Mouse (Mus musculus) 3134 (cell line): Measurements from ENCODE around the gene Klrb1a.
"Not testable (repeated sequence)": the region's sequence is repeated elsewhere in the genome, so short reads cannot be mapped to it uniquely, and the experiment has no call there.

Experiments used
- DNase-seq: peaks from one replicate; pipeline ENCODE4 v3.0.0-alpha.2; 2011; ENCODE audit warnings: low spot score; ENCODE audit not compliant: insufficient read length; ENCODE audit errors: extremely low read depth

Klrb1a gene

GRCm38 (mm10) chr6:128623433-128623832 is at the start of gene Klrb1a:
TSS of gene Klrb1a (minus strand) at chr6:128623533.
- not testable (repeated sequence) for DNase-seq

DNA sequence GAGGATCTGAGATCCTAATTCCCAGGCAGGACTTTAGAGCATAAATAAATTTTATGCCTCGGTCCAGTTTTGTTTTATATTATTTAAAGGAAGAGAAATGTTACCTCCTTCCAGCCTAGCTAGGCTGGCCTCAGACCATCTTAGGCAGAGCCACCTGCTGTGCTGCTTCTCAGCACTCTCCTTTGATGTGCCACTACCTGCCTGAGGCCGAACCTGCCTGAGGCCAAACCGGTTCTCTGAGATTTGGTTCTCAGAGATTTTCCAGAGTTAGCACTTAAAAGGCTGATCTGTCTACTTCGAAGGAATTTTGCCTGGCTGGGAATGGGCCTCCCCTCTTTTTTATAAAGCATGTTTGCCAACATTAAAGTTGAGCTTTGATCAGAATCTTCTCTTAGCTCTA is 46.6 kb upstream of the Klrb1a start:
- no peak for DNase-seq

GRCm38 (mm10) chr6:128662206-128662605 is 38.9 kb upstream of the Klrb1a start, which contains the start of gene Clec2h:
TSS of gene Clec2h (plus strand) at chr6:128662385.
- DNase-seq: no peak

DNA sequence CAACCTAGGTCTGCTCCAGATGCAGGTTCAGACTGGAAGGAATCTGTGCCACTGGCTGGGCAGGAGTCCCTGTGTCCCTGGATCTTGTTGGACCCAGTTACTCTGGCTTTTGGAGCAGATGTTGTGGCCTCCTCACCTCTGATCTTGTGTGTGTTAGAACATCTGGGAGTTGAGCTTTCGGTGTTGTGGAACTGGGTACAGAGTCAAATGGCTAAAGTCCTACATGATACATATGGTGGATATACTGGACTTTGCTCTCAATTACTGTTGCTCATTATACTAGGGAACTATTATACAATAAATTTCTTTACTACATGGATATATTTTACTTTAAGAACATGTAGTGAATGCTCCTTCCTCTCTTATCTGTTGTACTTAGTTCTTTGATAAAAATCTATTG is 37.9 kb upstream of the Klrb1a start:
- DNase-seq: no peak

DNA sequence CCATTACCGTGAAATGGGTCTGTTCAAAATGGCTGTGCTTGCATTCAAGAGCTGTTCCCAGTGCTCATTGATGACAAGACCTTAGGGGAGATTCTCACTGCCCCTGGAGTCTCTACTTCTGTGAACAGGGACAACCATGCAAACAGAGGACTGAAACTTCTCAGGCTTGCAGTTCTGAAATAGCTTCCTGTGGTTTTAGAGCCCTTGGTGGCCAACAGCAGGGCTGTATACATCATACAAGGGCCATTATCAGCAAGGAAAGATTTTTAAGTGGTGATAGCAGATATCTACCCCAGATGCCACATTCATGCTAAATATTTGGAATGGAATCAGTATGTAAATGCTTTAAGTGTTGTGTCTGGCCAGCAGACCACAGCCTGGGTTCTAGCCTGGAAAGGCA is 29.6 kb upstream of the Klrb1a start:
- DNase-seq: no peak

DNA sequence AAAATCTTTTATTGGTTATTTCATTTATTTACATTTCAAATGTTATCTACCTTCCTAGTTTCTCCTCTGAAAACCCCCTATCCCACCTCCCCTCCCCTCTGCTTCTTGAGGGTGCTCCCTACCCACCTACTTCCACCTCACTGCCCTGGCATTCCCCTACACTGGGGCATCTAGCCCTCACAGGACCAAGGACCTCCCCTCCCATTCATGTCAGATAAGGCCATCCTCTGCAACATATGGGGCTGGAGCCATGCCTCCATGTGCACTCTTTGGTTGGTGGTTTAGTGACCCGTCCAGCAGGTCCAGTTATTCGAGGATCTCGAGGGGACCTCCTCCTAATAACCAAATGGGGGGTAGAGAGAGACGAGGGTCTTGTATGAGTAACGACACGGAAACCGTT is 27.5 kb upstream of the Klrb1a start:
- DNase-seq: not testable (repeated sequence)

- DNase-seq: no peak
Observed at GRCm38 (mm10) chr6:128650187-128650586, 26.9 kb upstream of the Klrb1a start.

GRCm38 (mm10) chr6:128649681-128650080 is 26.3 kb upstream of the Klrb1a start:
- DNase-seq: no peak

- not testable (repeated sequence) for DNase-seq
Observed at GRCm38 (mm10) chr6:128645708-128646107, 22.4 kb upstream of the Klrb1a start.

GRCm38 (mm10) chr6:128644694-128645093 is 21.4 kb upstream of the Klrb1a start:
- DNase-seq: not testable (repeated sequence)

GRCm38 (mm10) chr6:128643999-128644398 is 20.7 kb upstream of the Klrb1a start:
- DNase-seq: no peak

DNA sequence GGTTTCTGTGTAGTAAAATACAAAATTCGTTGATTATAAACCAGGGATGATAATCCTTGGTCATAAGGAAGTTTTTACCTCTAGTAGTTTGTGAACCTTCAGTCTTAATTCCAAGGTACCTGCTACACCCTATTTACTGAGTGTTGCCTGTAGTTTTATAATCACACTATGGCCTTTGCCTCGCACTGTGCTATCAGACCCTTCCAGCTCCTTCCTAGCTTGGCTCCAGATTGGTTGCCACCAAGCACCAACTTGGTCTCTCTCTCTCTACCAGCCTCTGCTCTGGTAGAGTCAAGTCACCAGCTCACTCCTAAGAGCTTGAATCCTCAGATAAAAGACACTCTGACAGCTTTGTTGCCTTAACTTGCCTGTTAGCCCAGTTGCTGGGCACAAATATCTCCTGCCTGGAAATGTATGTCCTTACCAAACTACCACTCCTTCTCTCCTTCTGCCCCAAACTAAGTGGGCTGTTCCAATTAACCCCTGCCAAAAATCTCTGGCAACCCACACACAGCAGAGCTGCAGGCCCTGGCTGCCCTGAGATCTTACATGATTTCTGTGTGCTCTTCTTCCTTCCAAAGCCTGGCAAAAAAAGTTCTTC is 17.9 kb upstream of the Klrb1a start:
- no peak for DNase-seq

DNA sequence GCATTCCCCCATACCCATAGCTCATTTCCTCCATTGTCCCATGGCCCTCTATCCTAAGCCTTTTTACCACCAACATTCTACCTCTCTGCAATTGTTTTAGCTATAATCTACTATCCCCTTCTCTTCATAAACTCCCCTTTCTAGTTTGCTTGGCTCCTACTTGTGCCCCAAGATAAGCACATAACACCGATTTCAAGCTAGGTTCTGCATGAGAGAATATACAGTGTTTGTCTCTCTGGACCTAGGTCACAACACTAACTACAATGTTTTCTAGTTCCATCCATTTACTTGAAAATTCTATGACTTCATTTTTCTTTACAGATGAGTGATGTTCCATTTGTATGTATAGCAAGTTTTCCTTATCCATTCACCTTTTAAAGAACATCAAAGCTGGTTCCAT is 17.3 kb upstream of the Klrb1a start:
- DNase-seq: no peak

DNA sequence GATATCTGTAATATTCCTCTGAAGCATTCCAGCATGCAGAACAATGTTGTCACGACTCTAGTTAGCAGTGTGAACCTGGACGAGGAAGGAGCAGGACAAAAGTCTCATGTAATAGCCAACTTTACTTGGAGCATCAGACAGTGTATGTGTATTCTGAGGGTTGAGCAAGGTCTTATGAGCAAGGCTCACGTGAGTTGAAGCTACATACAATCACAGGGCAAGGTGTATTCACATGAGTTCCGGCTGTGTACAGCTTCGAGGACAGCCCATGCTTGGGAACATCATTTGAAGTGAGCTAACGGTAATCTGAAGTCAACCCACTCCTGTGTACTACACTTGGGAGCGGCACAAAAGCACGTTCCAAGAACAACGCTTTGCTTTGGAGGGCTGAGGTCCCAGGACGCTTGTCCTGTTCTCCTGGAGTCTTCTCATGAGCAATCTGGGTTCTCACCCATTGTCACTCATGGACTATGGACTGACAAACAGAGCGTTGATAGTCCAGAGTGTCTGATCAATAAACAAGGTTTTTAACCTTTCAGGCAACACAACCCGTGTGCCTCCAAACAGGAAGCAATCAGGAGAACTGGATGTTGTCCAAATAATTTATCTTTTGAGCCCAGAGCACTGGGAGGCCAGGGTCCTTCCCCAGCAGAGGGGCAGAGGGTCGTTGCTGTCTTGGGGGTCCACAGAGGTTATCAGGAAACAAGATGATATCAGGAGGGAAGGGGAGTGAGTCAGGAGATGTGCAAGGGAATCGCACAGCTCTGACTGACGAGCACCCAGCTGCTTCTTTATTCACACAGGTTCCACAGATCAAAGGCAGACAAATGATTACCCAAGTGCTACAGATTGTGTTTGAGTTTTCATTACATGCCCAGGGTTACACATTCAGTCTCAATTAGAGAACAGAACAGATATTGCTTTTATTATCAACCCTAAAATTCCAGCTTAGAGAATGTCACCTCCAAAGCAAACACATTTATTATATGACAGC is 7.9 kb upstream of the Klrb1a start:
- DNase-seq: not testable (repeated sequence)

DNA sequence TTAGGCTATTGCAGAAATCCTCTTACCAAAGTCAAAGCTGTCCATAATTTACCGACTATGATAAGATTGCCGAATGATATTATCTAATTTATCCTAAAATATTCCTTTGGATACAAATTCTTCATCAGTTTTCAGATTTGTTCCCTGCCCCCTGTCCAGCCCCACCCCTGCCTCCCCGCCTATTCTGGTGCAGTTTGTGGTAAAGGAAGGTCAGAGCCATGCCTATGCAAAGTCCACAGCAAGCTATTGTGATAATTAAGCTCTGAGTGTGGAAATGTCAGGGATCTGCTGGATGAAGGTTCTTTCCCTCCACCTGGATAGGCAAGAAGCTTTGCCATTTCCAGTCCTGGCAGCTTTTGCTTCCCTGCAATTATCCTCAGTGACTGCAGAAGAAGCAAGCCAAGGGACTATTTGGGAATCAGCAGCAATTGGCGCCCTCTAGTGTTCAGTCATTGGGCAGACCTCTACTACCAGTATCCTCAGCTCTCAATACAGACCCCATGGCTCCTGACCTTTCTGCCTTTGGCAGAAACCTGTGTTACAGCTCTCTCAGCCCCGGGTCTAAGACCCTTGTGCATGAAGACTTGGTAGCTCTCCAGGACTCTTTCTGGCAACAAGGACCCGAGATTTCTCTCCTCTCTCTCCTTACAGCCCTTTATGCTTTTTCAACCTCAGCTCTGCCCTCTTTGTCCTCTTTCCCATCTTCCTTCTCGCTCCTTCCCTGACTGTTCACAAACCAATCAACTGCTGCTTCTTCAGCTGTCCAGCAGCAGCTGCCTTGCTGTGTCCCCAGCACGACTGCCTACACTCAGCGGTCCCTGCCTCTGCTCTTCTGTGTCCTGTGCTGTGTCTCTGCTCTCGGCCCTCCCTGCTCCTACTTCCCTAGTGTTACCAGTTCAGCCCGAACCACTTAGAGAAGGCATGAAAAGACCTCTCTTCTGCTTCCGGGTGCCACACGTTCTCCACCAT is 6.7 kb upstream of the Klrb1a start:
- peak; percentile 24 for DNase-seq

- DNase-seq: not testable (repeated sequence)
Observed at GRCm38 (mm10) chr6:128625246-128625645, 1.9 kb upstream of the Klrb1a start.

DNA sequence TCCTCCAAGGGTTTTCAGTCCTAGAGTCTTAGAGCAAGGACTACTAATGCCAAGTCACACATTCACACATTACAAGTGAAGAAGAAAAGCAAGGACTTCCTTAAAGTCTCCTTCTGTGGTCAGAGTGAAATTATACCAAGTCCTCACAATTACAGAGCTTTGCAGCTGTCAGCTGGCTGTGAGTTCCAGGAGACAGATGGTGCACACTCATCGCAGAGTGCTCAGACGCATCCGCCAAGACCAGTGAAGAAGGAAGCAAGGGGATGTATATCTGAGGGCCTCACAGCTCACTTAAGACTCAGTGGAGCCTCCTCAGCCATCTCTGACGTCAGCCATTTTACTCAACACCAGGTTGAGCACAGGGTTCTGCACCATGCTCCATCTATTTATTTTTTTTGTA is 1.1 kb upstream of the Klrb1a start:
- DNase-seq: no peak

DNA sequence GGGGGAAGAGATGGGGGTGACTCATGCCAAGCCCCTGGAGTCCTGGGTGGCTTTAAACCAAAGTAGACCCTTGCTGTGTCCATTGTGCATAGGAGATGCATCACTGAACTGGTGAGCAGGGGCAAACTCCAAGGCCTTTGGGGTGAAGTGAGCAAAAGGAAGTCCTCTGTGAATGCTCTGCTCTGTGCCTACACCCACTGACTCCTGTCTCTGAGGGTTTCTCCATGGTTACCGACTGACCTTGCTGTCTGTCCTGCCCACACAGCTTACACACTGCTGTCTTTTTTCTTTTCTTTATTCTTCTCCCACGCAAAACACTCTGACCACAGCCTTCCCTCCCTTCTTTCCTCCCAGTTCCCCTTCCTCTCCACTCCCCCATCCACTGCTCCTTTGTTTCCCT is 600 bp downstream of the Klrb1a start:
- no peak for DNase-seq

DNA sequence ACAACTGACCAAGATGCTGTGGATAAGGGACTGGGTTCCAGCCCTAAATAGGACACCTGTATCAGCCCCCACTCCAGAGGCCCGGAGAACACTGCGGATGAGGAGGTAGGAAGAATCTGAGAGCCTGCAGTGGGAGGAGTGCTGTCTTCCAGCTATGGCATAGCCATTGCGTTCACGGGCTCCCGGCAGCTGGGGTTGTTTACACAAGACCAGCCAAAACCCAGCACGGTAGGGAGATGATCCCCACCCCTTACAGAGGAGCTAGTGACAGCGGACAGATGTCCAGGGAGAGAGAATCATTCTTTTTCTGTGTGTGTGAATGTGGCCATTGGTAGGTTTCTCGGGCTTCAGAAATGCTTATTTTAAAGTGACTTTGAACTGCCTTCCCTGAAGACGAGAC is 17.0 kb downstream of the Klrb1a start:
- no peak for DNase-seq

DNA sequence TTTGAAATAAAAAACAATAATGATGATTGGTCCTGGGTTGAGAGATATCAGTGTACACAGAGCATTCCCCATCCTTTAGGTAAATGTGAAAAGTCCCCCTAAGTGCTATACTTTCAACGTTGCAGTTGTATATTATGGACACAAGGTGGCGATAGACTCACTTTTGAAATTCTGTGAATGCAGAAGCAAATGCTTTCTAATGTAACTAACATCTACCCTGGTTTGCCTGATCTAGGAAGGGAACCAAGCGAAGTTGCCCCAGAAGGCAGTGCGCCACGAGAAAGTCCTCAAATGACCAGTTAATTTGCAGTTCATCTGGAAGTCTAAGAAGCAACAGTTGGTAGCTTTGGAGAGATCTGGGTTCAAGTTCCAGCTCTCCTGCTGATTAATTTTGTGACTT is 18.8 kb downstream of the Klrb1a start:
- no peak for DNase-seq
